Mouse (Mus musculus) regulatory T cell (primary cell): ENCODE measurements at regions not wholly inside any gene's neighbourhood (a gene's known extent, or its start where the extent isn't known, plus 50 kb on each side); places are given as distances from the start of the nearest gene placed in this dataset.

ENCODE experiments used
- in situ Hi-C: fragments of 300-600 bp; cut with MboI, MseI; formaldehyde crosslinking; loops from one replicate; pipeline ENCODE4 v1.15.1; 2025; ENCODE audit warnings: high pct_unique_total_duplicates

DNA sequence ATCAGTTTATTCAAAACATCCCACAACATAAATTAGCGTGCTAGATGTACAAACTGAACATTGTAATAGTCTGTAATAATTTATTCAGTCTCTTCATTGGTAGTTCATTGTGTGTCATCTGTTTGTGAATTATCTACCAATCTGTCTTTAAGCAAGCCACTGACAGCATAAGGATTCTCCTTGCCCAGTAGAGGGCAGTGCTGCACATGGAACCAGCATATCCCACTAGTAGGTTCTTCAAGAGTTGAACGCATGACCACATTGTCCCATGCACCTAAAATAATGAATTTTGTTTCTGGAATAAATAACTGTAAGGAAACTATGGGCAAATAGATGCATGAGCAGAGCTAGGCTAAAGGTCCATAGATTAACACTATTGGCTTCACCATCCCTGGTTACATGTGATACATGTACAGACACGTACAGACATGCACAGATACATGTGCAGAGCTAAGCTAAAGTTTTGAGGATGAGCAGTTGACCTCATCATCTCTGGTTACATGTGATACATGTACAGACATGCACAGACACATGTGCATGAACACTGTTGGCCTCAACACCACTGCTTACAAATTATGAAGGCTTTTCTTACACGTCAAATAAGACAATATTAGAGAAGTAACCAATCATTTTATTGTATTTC is 143.0 kb upstream of the Ctnnd2 start:
- in situ Hi-C loops: loop anchor here (25.0 kb wide), 1 partner anchor 1258 kb away; no protein-coding TSS in a partner anchor

DNA sequence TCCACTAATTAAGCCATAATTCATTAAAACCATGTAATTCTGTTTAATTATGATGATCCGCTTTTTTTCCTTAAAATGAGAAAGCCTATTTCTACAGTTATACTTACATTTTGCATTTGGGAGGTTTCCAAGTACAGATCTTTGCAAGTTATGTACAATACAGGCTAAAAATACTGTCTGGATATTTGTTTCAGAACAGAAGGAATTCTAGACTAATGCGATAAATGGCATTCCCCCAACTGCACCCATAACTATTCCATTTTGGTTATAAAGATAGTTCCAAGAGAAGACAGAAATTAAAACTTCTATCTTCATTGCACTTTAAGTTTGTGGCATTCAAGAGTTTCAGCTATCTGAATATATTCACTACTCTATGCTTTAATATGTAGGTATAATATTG is 137.0 kb upstream of the Ctnnd2 start:
- in situ Hi-C loops: loop anchor here (25.0 kb wide), 1 partner anchor 1252 kb away; no protein-coding TSS in a partner anchor

GRCm38 (mm10) chr15:30050851-30051250 is 121.5 kb upstream of the Ctnnd2 start:
- in situ Hi-C loops: no loop called here

DNA sequence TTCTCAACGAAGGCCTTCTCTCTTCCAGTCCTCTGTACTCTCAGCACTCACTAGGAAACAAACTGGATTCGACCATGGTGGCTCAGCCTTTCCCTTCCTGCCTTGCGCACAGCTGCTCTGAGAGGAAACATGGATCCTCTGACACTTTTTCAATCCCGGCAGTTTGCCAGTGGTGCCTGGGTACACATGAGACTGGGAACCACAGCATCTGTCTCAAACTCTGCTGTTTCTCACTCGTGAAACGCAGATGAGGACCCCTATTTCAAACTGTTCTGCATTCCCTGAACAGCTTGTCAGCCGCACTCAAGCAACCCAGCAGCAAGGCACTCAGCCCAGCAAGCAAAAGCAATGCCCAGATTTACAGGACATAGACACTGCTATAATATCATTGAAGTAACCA is 112.6 kb upstream of the Ctnnd2 start:
- in situ Hi-C loops: no loop called here

- in situ Hi-C loops: no loop called here
These were observed 111.7 kb upstream of the Ctnnd2 start for GRCm38 (mm10) chr15:30060505-30061342.

GRCm38 (mm10) chr15:30071668-30072067 is 100.7 kb upstream of the Ctnnd2 start:
- in situ Hi-C loops: no loop called here

- in situ Hi-C loops: no loop called here
These were observed 100.1 kb upstream of the Ctnnd2 start for GRCm38 (mm10) chr15:30072301-30072700.

DNA sequence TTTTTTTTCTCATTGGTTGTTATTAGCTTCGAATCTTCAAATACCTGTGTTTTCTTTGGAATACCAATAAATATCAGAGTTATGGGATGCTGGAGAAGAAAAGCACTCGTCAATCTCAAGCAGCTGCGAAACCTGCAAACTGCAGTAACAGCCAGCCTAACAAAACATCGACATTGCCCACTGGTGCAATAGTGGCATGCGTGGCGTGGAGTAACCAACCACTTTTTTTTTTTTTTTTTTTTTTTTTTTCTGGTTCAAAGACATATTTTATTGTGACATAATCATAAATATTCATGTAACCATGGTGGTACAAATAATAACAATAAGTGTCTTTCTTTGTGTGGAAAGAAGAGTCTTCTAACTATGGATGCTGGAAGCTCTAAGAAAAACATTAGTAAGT is 85.3 kb upstream of the Ctnnd2 start:
- in situ Hi-C loops: no loop called here

DNA sequence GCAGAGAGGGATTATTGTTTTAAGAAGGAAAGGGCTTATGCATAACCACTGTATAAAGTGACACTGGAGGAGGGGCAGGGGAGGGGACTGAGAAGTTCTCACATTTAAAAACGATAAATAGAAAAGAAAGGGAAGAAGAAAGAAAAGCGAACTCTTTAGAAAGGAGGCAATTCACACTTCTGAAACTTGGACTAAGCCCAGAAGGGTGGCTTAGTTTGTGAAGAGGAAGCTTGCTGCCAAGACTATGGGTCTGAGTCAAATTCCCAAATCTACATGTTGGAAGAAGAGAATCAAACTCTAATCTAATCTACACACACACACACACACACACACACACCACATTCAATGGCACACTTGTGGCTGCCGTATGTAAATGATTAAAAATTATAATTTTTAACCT is 50.3 kb upstream of the Ctnnd2 start:
- in situ Hi-C loops: no loop called here
